Mouse (Mus musculus): ENCODE data around the gene Txk. TPM values are rescaled to one million over a fixed set of nuclear protein-coding genes. Genes with fewer than 3 reads are reported as not detected.
A peak's percentile ranks its signal among the peaks of the same experiment; 100 is the strongest.

The Txk gene
- total and polyA plus RNA-seq, 3 experiments, result 0.10 to 0.23 TPM; not detected in 1

- peaks cover 0 to 3% of the 10 kb centered on the region in 2 experiments; a peak in 3 of 4 replicates for H3K4me1 ChIP-seq (ENCODE audit: control insufficient read depth in 1 of 2, insufficient read depth in 2 of 2, low read length in 2 of 2)
- H3K79me2 ChIP-seq (ENCODE audit: control insufficient read depth, insufficient read depth, low read length, poor library complexity), result no peaks in the 10 kb centered on the region
- H3K4me3 ChIP-seq (ENCODE audit: control insufficient read depth in 1 of 2, insufficient read depth in 1 of 2, low read depth in 2 of 2, low read length in 2 of 2), result no peak overlapping the region
- no peaks in the 10 kb centered on the region for H3K27me3 ChIP-seq (ENCODE audit: control insufficient read depth in 1 of 2, insufficient read depth in 2 of 2, low read length in 2 of 2)
- H3K9me3 ChIP-seq (replicated peaks; ENCODE audit: insufficient read depth, low read length), result no peaks in the 10 kb centered on the region
- no peak overlapping the region for H3K27ac ChIP-seq (ENCODE audit: control insufficient read depth, low read depth, low read length)
- TF ChIP-seq ELF1 (IDR thresholded peaks at IDR 0.05; ENCODE audit: low read depth, low read length) (no peak), CHD2 (IDR thresholded peaks at IDR 0.05; ENCODE audit: low read length) (no peak)
- peaks cover 2 to 25% of the 10 kb centered on the region in 2 experiments; a peak in 3 of 4 replicates for H3K36me3 ChIP-seq (ENCODE audit: control insufficient read depth in 1 of 2, insufficient read depth in 2 of 2, low read length in 2 of 2)
- DNase-seq (ENCODE audit: low read depth, low spot score), result no peak
- no peak overlapping the region for H3K9ac ChIP-seq (ENCODE audit: control insufficient read depth, low read depth, low read length, poor library complexity, severe bottlenecking)
These were observed 2.5 kb upstream of the Txk start for GRCm38 (mm10) chr5:72755035-72755434.

- H3K4me1 ChIP-seq (ENCODE audit: control insufficient read depth in 1 of 2, insufficient read depth in 2 of 2, low read length in 2 of 2), result peaks cover 0 to 6% of the 10 kb centered on the region in 2 experiments; a peak in 3 of 4 replicates
- no peaks in the 10 kb centered on the region for H3K9me3 ChIP-seq (replicated peaks; ENCODE audit: insufficient read depth, low read length)
- no peaks in the 10 kb centered on the region for H3K27me3 ChIP-seq (ENCODE audit: control insufficient read depth in 1 of 2, insufficient read depth in 2 of 2, low read length in 2 of 2)
- H3K36me3 ChIP-seq (ENCODE audit: control insufficient read depth in 1 of 2, insufficient read depth in 2 of 2, low read length in 2 of 2), result peaks cover 2 to 6% of the 10 kb centered on the region in 2 experiments; a peak in 3 of 4 replicates
- H3K79me2 ChIP-seq (ENCODE audit: control insufficient read depth, insufficient read depth, low read length, poor library complexity), result no peaks in the 10 kb centered on the region
- TF ChIP-seq CTCF (IDR thresholded peaks at IDR 0.05 in 2 of 3, conservative IDR thresholded peaks at IDR 0.05 in 1 of 3; ENCODE audit: control insufficient read depth in 1 of 3, insufficient read depth in 1 of 3, low read depth in 2 of 3, low read length in 3 of 3, poor library complexity in 1 of 3, severe bottlenecking in 1 of 3) (no peak), POLR2AphosphoS2 (IDR thresholded peaks at IDR 0.05; ENCODE audit: low read length) (peak; percentile 16; the same call in 1 of the 2 replicates)
- no peak for DNase-seq (ENCODE audit: low read depth, low spot score)
- no peak overlapping the region for H3K4me3 ChIP-seq (ENCODE audit: control insufficient read depth in 1 of 2, insufficient read depth in 1 of 2, low read depth in 2 of 2, low read length in 2 of 2)
- H3K27ac ChIP-seq (ENCODE audit: control insufficient read depth, low read depth, low read length), result no peak overlapping the region
- no peak overlapping the region for H3K9ac ChIP-seq (ENCODE audit: control insufficient read depth, low read depth, low read length, poor library complexity, severe bottlenecking)
These were observed 1.4 kb downstream of the Txk start for GRCm38 (mm10) chr5:72751056-72751758.

GRCm38 (mm10) chr5:72750226-72750625 lies 2.4 kb downstream of the Txk start:
- Histone ChIP-seq H3K27ac (ENCODE audit: control insufficient read depth, low read depth, low read length) (no peak overlapping the region), H3K27me3 (ENCODE audit: control insufficient read depth in 1 of 2, insufficient read depth in 2 of 2, low read length in 2 of 2) (no peaks in the 10 kb centered on the region), H3K79me2 (ENCODE audit: control insufficient read depth, insufficient read depth, low read length, poor library complexity) (no peaks in the 10 kb centered on the region), H3K9ac (ENCODE audit: control insufficient read depth, low read depth, low read length, poor library complexity, severe bottlenecking) (no peak overlapping the region), H3K4me1 (ENCODE audit: control insufficient read depth in 1 of 2, insufficient read depth in 2 of 2, low read length in 2 of 2) (peaks cover 0 to 6% of the 10 kb centered on the region in 2 experiments; a peak in 3 of 4 replicates), H3K4me3 (ENCODE audit: control insufficient read depth in 1 of 2, insufficient read depth in 1 of 2, low read depth in 2 of 2, low read length in 2 of 2) (no peak overlapping the region), H3K9me3 (replicated peaks; ENCODE audit: insufficient read depth, low read length) (no peaks in the 10 kb centered on the region), H3K36me3 (ENCODE audit: control insufficient read depth in 1 of 2, insufficient read depth in 2 of 2, low read length in 2 of 2) (peaks cover 2% of the 10 kb centered on the region in 2 experiments; a peak in 2 of 4 replicates)
- TF ChIP-seq MAZ (IDR thresholded peaks at IDR 0.05; ENCODE audit: low read depth, low read length), result no peak
- no peak for TF ChIP-seq POLR2AphosphoS5 (IDR thresholded peaks at IDR 0.05; ENCODE audit: borderline replicate concordance, low read depth, low read length)
- TF ChIP-seq POLR2AphosphoS2 (IDR thresholded peaks at IDR 0.05; ENCODE audit: low read length), result no peak
- no peak for DNase-seq (ENCODE audit: low read depth, low spot score)
